Mouse (Mus musculus) brain, embryonic 14.5 days (tissue): ENCODE measurements at regions not wholly inside any gene's neighbourhood (a gene's known extent, or its start where the extent isn't known, plus 50 kb on each side); places are given as distances from the start of the nearest gene placed in this dataset.

Experiments used
- CTCF ChIP-seq: fragments of 200-500 bp; IDR thresholded peaks from 2 replicates; pipeline ENCODE4 v1.5.1; 2012; ENCODE audit warnings: inconsistent platforms, mild to moderate bottlenecking, moderate library complexity, borderline replicate concordance; ENCODE audit not compliant: insufficient read depth, insufficient read length; ENCODE audit errors: extremely low read depth
- POLR2A ChIP-seq: fragments of 200-500 bp; IDR thresholded peaks from 2 replicates; pipeline ENCODE4 v1.6.1; 2012; ENCODE audit warnings: mild to moderate bottlenecking, inconsistent platforms, borderline replicate concordance; ENCODE audit not compliant: poor library complexity, insufficient read depth, insufficient read length, severe bottlenecking; ENCODE audit errors: extremely low read depth

- no peak for TF ChIP-seq CTCF
- no peak for TF ChIP-seq POLR2A
These were observed 111.9 kb upstream of the Smyd2 start for GRCm38 (mm10) chr1:190034091-190034490.
